Mouse (Mus musculus): ENCODE results near the gene Esr1.
"Not testable (repeated sequence)": the region's sequence is repeated elsewhere in the genome, so short reads cannot be mapped to it uniquely, and the experiment has no call there.

The Esr1 gene

GRCm38 (mm10) chr10:4694336-4694865 lies 83.0 kb downstream of the Esr1 start:
- no peak for DNase-seq (ENCODE audit: low read depth, low spot score)

- DNase-seq (ENCODE audit: low read depth, low spot score) = no peak
Observed at GRCm38 (mm10) chr10:4709915-4710314, 98.5 kb downstream of the Esr1 start.

GRCm38 (mm10) chr10:4711434-4711833 lies 100.0 kb downstream of the Esr1 start:
- no peak for DNase-seq (ENCODE audit: low read depth, low spot score)

- DNase-seq (ENCODE audit: low read depth, low spot score) = no peak
Observed at GRCm38 (mm10) chr10:4712061-4712908, 100.9 kb downstream of the Esr1 start.

- DNase-seq (ENCODE audit: low read depth, low spot score) = no peak
Observed at GRCm38 (mm10) chr10:4713398-4713797, 102.0 kb downstream of the Esr1 start.

- DNase-seq (ENCODE audit: low read depth, low spot score) = no peak
Observed at GRCm38 (mm10) chr10:4724851-4725250, 113.5 kb downstream of the Esr1 start.

GRCm38 (mm10) chr10:4726141-4726540 lies 114.7 kb downstream of the Esr1 start:
- DNase-seq (ENCODE audit: low read depth, low spot score) = no peak

- no peak for DNase-seq (ENCODE audit: low read depth, low spot score)
Observed at GRCm38 (mm10) chr10:4732328-4732727, 120.9 kb downstream of the Esr1 start.

- no peak for DNase-seq (ENCODE audit: low read depth, low spot score)
Observed at GRCm38 (mm10) chr10:4733987-4734386, 122.6 kb downstream of the Esr1 start.

GRCm38 (mm10) chr10:4734942-4735341 lies 123.5 kb downstream of the Esr1 start:
- DNase-seq (ENCODE audit: low read depth, low spot score) = no peak

GRCm38 (mm10) chr10:4738311-4738710 lies 126.9 kb downstream of the Esr1 start:
- DNase-seq (ENCODE audit: low read depth, low spot score) = no peak

GRCm38 (mm10) chr10:4751091-4751490 lies 139.7 kb downstream of the Esr1 start:
- DNase-seq (ENCODE audit: low read depth, low spot score) = not testable (repeated sequence)

GRCm38 (mm10) chr10:4752977-4753376 lies 141.6 kb downstream of the Esr1 start:
- no peak for DNase-seq (ENCODE audit: low read depth, low spot score)

GRCm38 (mm10) chr10:4775541-4775940 lies 164.1 kb downstream of the Esr1 start:
- DNase-seq (ENCODE audit: low read depth, low spot score) = no peak

GRCm38 (mm10) chr10:4776007-4776713 lies 164.8 kb downstream of the Esr1 start:
- no peak for DNase-seq (ENCODE audit: low read depth, low spot score)

- no peak for DNase-seq (ENCODE audit: low read depth, low spot score)
Observed at GRCm38 (mm10) chr10:4776714-4777090, 165.3 kb downstream of the Esr1 start.

GRCm38 (mm10) chr10:4777996-4778395 lies 166.6 kb downstream of the Esr1 start:
- no peak for DNase-seq (ENCODE audit: low read depth, low spot score)

- no peak for DNase-seq (ENCODE audit: low read depth, low spot score)
Observed at GRCm38 (mm10) chr10:4780926-4781325, 169.5 kb downstream of the Esr1 start.

- DNase-seq (ENCODE audit: low read depth, low spot score) = no peak
Observed at GRCm38 (mm10) chr10:4787003-4787628, 175.7 kb downstream of the Esr1 start.

- DNase-seq (ENCODE audit: low read depth, low spot score) = no peak
Observed at GRCm38 (mm10) chr10:4798268-4798808, 186.9 kb downstream of the Esr1 start.

GRCm38 (mm10) chr10:4824366-4824765 lies 213.0 kb downstream of the Esr1 start:
- DNase-seq (ENCODE audit: low read depth, low spot score) = no peak

- no peak for DNase-seq (ENCODE audit: low read depth, low spot score)
Observed at GRCm38 (mm10) chr10:4830592-4830991, 219.2 kb downstream of the Esr1 start.
